Mouse (Mus musculus): ENCODE results near the gene Lzic.

- no peak for TF ChIP-seq BHLHE40 (IDR thresholded peaks at IDR 0.05; ENCODE audit: borderline replicate concordance, low read depth, low read length)
- TF ChIP-seq EP300 (IDR thresholded peaks at IDR 0.05; ENCODE audit: low read depth in 1 of 2, low read length in 2 of 2) = no peak
These were observed 2.7 kb downstream of the Lzic start for GRCm38 (mm10) chr4:149487729-149488128.
